Mouse (Mus musculus): Measurements from ENCODE around the gene Catsperz.

Gene Catsperz

DNA sequence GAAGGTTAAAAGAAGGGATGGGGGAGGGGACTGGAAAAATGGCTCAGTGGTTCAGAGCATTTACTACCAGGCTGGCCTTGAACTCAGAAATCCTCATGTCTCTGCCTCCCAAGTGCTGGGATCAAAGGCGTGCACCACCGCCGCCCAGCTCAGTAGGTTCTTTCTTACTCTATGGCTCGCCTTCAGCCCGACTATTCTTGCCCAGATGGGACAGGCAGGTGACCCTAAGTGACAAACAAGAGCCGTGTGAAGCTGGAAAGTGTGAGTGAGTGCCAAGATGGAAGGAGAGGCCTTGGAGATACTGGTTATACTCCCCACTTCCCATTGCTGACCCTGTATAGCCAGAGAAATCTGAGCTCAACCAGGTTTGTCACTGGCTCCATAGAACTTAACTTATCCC lies 18.5 kb upstream of the Catsperz start:
- DNase-seq (ENCODE audit: low spot score in 2 of 2): no peak

GRCm38 (mm10) chr19:6942764-6943163 lies 17.6 kb upstream of the Catsperz start:
- no peak for DNase-seq (ENCODE audit: low spot score in 2 of 2)

- DNase-seq (ENCODE audit: low spot score in 2 of 2): peak; percentile 75 to 87
These were observed 17.1 kb upstream of the Catsperz start, which contains the start of gene Gpr137 for GRCm38 (mm10) chr19:6942249-6942691. Gpr137 (minus strand) TSS chr19:6942480.

DNA sequence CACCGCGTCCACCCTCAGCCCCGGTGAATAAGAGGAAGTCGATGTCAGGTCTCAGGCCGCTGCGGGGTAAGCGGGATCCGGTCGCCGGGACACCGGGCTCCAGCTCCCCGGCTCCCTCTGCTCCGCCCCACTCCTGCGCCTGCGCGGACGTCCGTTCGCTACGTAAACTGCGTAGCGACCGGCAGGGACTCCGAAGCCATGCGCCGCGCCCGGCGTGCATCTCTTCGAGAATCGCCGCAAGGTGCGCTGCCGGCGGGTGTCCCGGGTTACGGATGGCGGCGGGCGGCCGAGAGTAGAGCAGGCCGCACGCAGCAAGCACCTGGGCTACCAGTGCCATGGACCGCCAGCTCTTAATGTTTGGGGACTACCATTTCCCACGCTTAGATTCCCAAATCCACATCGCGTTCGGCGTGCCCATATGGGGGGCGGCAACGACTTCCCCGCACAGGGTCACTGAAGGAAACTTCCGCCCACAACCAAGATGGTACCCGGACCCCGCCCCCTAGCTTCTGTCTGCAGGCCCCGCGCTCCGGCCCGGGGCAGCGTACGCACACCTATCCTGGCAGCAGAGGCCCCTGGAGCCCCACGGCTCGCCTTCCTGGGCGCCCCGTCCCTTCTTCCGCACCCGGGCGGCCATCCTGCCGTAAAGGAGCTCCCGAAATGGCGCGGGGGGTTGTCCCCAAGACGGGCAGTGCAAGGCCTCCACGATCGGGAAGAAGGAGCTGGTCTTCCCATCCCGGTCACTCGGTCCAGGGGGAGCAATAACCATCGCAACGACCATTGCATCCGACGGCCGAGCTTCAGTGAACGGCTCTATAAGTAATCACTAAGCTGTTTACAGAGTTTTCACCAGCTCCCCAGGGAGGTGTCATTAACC lies 16.4 kb upstream of the Catsperz start, which contains the start of gene Bad:
Gene Bad (plus strand): TSS at position 490 of the 877 bp plus-strand sequence.
- DNase-seq (ENCODE audit: low spot score in 2 of 2): peak; percentile 95 to 98

DNA sequence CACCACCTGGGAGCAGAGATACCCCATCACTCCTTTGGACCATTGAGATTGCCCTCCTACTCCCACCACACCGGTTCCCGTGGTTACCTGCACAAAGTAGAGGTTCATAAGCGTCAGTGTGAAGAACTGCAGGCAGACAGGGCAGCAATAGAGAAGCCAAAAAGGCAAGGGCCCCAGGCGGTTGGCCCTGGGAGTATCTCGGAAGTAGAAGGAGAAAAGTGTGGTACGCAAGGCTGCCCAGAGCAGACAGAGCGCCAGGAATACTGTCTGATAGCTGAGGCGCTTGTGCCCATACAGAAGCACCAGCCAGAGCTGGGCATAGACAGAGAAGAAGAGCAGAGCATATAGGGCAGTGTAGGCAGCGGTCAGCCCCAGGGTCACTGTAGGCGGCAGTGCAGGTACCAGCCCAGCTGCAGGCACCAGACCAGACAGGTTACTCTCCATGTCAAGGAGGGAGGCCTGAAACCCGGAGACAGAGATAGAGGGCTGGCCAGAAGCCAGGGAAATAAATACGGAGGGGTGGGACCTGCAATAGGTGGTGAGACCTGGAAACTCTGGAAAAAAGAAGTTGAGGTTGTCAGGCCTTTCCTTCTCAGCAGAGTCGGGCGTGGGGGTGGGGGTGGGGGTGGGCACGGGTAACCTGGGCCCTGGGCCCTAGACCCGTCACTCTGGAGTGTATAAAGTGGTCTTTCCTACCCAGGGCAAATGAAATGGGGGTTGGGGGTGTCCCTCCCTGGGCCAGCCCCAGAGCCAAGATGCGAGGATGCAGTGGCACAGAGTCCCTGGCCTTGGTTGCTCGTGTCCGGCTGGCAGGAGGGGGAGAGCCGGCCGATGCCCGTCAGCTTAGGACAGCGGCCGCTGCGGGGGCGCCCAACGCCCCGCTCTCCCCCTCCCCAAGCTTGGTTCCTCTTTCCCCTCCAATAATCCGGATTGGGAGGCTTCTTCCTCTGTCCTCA lies 15.5 kb upstream of the Catsperz start:
- no peak for DNase-seq (ENCODE audit: low spot score in 2 of 2)

- no peak for DNase-seq (ENCODE audit: low spot score in 2 of 2)
These were observed 14.2 kb upstream of the Catsperz start for GRCm38 (mm10) chr19:6939106-6940002.

- DNase-seq (ENCODE audit: low spot score in 2 of 2): no peak
These were observed 12.6 kb upstream of the Catsperz start for GRCm38 (mm10) chr19:6937541-6938465.

DNA sequence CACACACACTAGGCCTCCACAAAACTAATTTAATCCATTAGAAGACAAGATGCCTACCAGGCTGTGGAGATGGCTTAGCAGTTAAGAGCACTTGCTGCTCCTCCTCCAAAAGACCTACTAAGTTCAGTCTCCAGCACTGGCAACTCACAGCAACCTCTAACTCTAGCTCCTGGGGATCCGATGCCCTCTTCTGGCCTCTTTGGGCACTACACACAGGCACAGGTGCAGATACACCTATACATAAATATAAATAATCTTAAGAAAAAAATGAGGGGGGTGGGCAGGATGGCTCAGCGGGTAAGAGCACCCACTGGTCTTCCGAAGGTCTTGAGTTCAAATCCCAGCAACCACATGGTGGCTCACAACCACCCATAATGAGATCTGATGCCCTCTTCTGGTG lies 11.1 kb upstream of the Catsperz start:
- no peak for DNase-seq (ENCODE audit: low spot score in 2 of 2)

- no peak for DNase-seq (ENCODE audit: low spot score in 2 of 2)
These were observed 9.2 kb upstream of the Catsperz start, which contains the start of gene Kcnk4 for GRCm38 (mm10) chr19:6934195-6934977. Kcnk4 (minus strand) TSS chr19:6934515.

GRCm38 (mm10) chr19:6933436-6934194 lies 8.4 kb upstream of the Catsperz start:
- DNase-seq (ENCODE audit: low spot score in 2 of 2): no peak

GRCm38 (mm10) chr19:6933102-6933435 lies 7.9 kb upstream of the Catsperz start:
- no peak for DNase-seq (ENCODE audit: low spot score in 2 of 2)

DNA sequence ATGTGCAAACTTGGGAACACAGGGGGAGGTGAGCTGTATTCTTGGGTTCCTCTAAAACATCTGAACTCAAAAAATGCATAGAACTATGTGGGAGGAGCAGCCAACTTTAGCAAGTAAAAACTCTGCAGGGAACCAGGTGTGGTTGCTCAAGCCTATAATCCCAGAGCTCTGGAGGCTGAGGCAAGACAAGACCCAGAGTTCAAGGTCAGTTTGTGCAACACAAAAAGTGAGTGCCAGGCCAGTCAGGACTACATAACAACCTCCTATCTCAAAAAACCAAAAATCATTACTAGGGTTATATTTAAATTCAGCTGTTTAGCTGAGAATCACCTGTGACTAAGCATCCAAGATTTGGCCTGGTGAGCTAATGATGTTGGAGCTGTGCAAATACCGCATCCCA lies 6.8 kb upstream of the Catsperz start:
- no peak for DNase-seq (ENCODE audit: low spot score in 2 of 2)

- DNase-seq (ENCODE audit: low spot score in 2 of 2): no peak
These were observed 5.8 kb upstream of the Catsperz start for GRCm38 (mm10) chr19:6931002-6931401.

- no peak for DNase-seq (ENCODE audit: low spot score in 2 of 2)
These were observed 2.9 kb upstream of the Catsperz start for GRCm38 (mm10) chr19:6928080-6928479.

DNA sequence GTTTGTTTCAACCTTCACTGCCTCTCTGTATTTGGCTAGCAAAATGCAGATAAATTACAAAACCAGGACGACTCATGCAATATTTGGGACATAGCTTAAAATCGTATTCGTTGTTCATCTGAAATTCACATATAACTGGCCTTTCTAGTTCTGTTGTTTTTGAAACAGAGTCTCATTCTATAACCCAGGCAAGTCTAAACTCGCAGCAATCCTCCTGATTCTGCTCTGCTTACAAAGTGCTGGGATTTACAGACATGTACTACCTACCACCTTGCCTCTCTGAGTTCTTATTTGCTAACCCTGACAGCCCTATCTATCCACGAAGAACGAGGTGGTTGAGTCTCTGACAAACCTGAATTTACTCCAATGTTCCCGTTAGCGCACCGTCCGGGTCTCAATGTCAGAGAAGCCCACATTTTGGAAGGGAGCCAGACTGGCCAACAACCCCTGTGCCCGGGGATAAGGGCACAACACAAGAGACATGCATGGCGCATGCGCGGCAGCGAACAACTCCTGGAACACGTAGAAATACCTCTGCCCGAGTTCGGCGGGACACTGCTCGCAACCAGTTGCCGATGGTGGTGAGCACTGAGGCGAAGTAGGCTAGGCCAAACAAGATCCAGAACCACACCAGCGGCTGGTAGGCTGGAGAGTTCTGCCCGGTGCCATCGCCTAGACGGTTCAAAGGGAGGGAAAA lies 1.5 kb upstream of the Catsperz start:
- DNase-seq (ENCODE audit: low spot score in 2 of 2): no peak

GRCm38 (mm10) chr19:6925611-6926329 lies 590 bp upstream of the Catsperz start:
- no peak for DNase-seq (ENCODE audit: low spot score in 2 of 2)

All from cerebellum, postnatal 4 days (tissue).